Mouse (Mus musculus) MEL (cell line): Measurements from ENCODE around the gene Fanci. TPM values are rescaled to one million over a fixed set of nuclear protein-coding genes. Genes with fewer than 3 reads are reported as not detected.
A peak's percentile ranks its signal among the peaks of the same experiment; 100 is the strongest.

ENCODE experiments used
- DNase-seq: peaks from one replicate; pipeline ENCODE4 v3.0.0; 2011; ENCODE audit warnings: low read depth, low spot score
- H3K27ac ChIP-seq: 2 replicates; pipeline ENCODE4 v1.5.1; 2012; ENCODE audit warnings: low read depth, mild to moderate bottlenecking, control low read depth, low read length, moderate library complexity; ENCODE audit not compliant: control insufficient read depth
- H3K27me3 ChIP-seq, 2 experiments: fragments of 150-350 bp in 1 of 2; sonication (generic) in 1 of 2; 2 replicates each; pipeline ENCODE4 v1.6.1; 2012; ENCODE audit warnings: low read length in 2 of 2, mild to moderate bottlenecking in 2 of 2, improper control_type of control experiment in 1 of 2, moderate library complexity in 1 of 2; ENCODE audit not compliant: insufficient read depth in 2 of 2, control insufficient read depth in 1 of 2
- H3K36me3 ChIP-seq, 2 experiments: 2 replicates each; pipeline ENCODE4 v1.6.1; 2012 to 2014; ENCODE audit warnings: low read length in 2 of 2, improper control_type of control experiment in 1 of 2, inconsistent platforms in 1 of 2, mild to moderate bottlenecking in 1 of 2; ENCODE audit not compliant: insufficient read depth in 2 of 2, control insufficient read depth in 1 of 2
- H3K4me1 ChIP-seq, 2 experiments: fragments of 150-350 bp in 1 of 2; sonication (generic) in 1 of 2; 2 replicates each; pipeline ENCODE4 v1.6.1; 2012; ENCODE audit warnings: low read length in 2 of 2, improper control_type of control experiment in 1 of 2, mild to moderate bottlenecking in 1 of 2; ENCODE audit not compliant: insufficient read depth in 2 of 2, control insufficient read depth in 1 of 2
- H3K4me3 ChIP-seq, 2 experiments: fragments of 150-350 bp in 1 of 2; sonication (generic) in 1 of 2; 2 replicates each; pipeline ENCODE4 v1.5.1; 2012; ENCODE audit warnings: low read depth in 2 of 2, low read length in 2 of 2, mild to moderate bottlenecking in 2 of 2, moderate library complexity in 2 of 2, control low read depth in 1 of 2, improper control_type of control experiment in 1 of 2; ENCODE audit not compliant: control insufficient read depth in 1 of 2, insufficient read depth in 1 of 2
- H3K79me2 ChIP-seq: 2 replicates; pipeline ENCODE4 v1.6.1; 2012; ENCODE audit warnings: mild to moderate bottlenecking, low read length, moderate library complexity; ENCODE audit not compliant: control insufficient read depth, poor library complexity, insufficient read depth
- H3K9ac ChIP-seq: 2 replicates; pipeline ENCODE4 v1.6.1; 2012; ENCODE audit warnings: low read depth, mild to moderate bottlenecking, control low read depth, low read length, moderate library complexity; ENCODE audit not compliant: control insufficient read depth, poor library complexity, severe bottlenecking
- H3K9me3 ChIP-seq: fragments of 150-350 bp; sonication (generic); replicated peaks from 2 replicates; pipeline ENCODE4 v1.6.1; 2012; ENCODE audit warnings: mild to moderate bottlenecking, low read length, improper control_type of control experiment, moderate library complexity; ENCODE audit not compliant: insufficient read depth
- BHLHE40 ChIP-seq: IDR thresholded peaks from 2 replicates; pipeline ENCODE4 v1.6.1; 2012; ENCODE audit warnings: low read depth, mild to moderate bottlenecking, inconsistent platforms, low read length, improper control_type of control experiment, borderline replicate concordance
- CHD1 ChIP-seq: IDR thresholded peaks from 2 replicates; pipeline ENCODE4 v1.6.1; 2012; ENCODE audit warnings: low read depth, mild to moderate bottlenecking, inconsistent platforms, low read length, improper control_type of control experiment
- E2F4 ChIP-seq: IDR thresholded peaks from 2 replicates; pipeline ENCODE4 v1.6.1; 2011; ENCODE audit warnings: low read depth, low read length, improper control_type of control experiment, borderline replicate concordance
- ELF1 ChIP-seq: IDR thresholded peaks from 2 replicates; pipeline ENCODE4 v1.6.1; 2014; ENCODE audit warnings: low read depth, mild to moderate bottlenecking, inconsistent platforms, low read length, improper control_type of control experiment, moderate library complexity
- EP300 ChIP-seq, 2 experiments: IDR thresholded peaks; 2 replicates each; pipeline ENCODE4 v1.6.1; 2011; ENCODE audit warnings: improper control_type of control experiment in 2 of 2, low read length in 2 of 2, low read depth in 1 of 2, mild to moderate bottlenecking in 1 of 2
- GABPA ChIP-seq: IDR thresholded peaks from 2 replicates; pipeline ENCODE4 v1.6.1; 2012; ENCODE audit warnings: low read depth, mild to moderate bottlenecking, inconsistent platforms, low read length, improper control_type of control experiment, moderate library complexity
- GATA1 ChIP-seq: IDR thresholded peaks from 2 replicates; pipeline ENCODE4 v1.6.1; 2011; ENCODE audit warnings: low read depth, low read length, improper control_type of control experiment
- KAT2A ChIP-seq: conservative IDR thresholded peaks from 2 replicates; pipeline ENCODE4 v1.6.1; 2012; ENCODE audit warnings: low read depth, low read length, improper control_type of control experiment, inconsistent platforms
- MAX ChIP-seq: IDR thresholded peaks from 2 replicates; pipeline ENCODE4 v1.6.1; 2011; ENCODE audit warnings: low read length, improper control_type of control experiment
- MAZ ChIP-seq: IDR thresholded peaks from 2 replicates; pipeline ENCODE4 v1.6.1; 2012; ENCODE audit warnings: low read depth, mild to moderate bottlenecking, inconsistent platforms, low read length, improper control_type of control experiment
- MEF2A ChIP-seq: IDR thresholded peaks from 2 replicates; pipeline ENCODE4 v1.6.1; 2014; ENCODE audit warnings: low read depth, mild to moderate bottlenecking, inconsistent platforms, low read length, improper control_type of control experiment; ENCODE audit not compliant: poor library complexity, insufficient replicate concordance, severe bottlenecking; ENCODE audit errors: extremely low read depth
- MYB ChIP-seq: IDR thresholded peaks from 2 replicates; pipeline ENCODE4 v1.6.1; 2011; ENCODE audit warnings: mild to moderate bottlenecking, low read depth, low read length, improper control_type of control experiment
- MYC ChIP-seq: IDR thresholded peaks from 2 replicates; pipeline ENCODE4 v1.6.1; 2011; ENCODE audit warnings: low read depth, mild to moderate bottlenecking, low read length, improper control_type of control experiment, moderate library complexity
- NELFE ChIP-seq: IDR thresholded peaks from 2 replicates; pipeline ENCODE4 v1.6.1; 2011; ENCODE audit warnings: low read depth, low read length, improper control_type of control experiment
- NRF1 ChIP-seq: IDR thresholded peaks from 2 replicates; pipeline ENCODE4 v1.6.1; 2014; ENCODE audit warnings: low read depth, mild to moderate bottlenecking, inconsistent platforms, low read length, improper control_type of control experiment, moderate library complexity; ENCODE audit not compliant: poor library complexity, insufficient read depth, severe bottlenecking
- POLR2AphosphoS2 ChIP-seq: IDR thresholded peaks from 2 replicates; pipeline ENCODE4 v1.6.1; 2011; ENCODE audit warnings: low read length, improper control_type of control experiment
- POLR2AphosphoS5 ChIP-seq: IDR thresholded peaks from 2 replicates; pipeline ENCODE4 v1.6.1; 2012; ENCODE audit warnings: low read depth, borderline replicate concordance, mild to moderate bottlenecking, inconsistent platforms, low read length, moderate library complexity, mixed read lengths
- RAD21 ChIP-seq: IDR thresholded peaks from 2 replicates; pipeline ENCODE4 v1.6.1; 2011; ENCODE audit warnings: mild to moderate bottlenecking, low read depth, low read length, improper control_type of control experiment
- RCOR1 ChIP-seq: IDR thresholded peaks from 2 replicates; pipeline ENCODE4 v1.6.1; 2012; ENCODE audit warnings: low read depth, mild to moderate bottlenecking, inconsistent platforms, low read length, improper control_type of control experiment
- SIN3A ChIP-seq: IDR thresholded peaks from 2 replicates; pipeline ENCODE4 v1.6.1; 2012; ENCODE audit warnings: low read length, improper control_type of control experiment, inconsistent platforms
- SMC3 ChIP-seq: IDR thresholded peaks from 2 replicates; pipeline ENCODE4 v1.6.1; 2011; ENCODE audit warnings: low read depth, low read length, improper control_type of control experiment
- TAL1 ChIP-seq: IDR thresholded peaks from 2 replicates; pipeline ENCODE4 v1.6.1; 2012; ENCODE audit warnings: mild to moderate bottlenecking, inconsistent platforms, low read length, moderate library complexity, mixed read lengths
- TCF12 ChIP-seq: IDR thresholded peaks from 2 replicates; pipeline ENCODE4 v1.6.1; 2014; ENCODE audit warnings: low read depth, mild to moderate bottlenecking, inconsistent platforms, low read length, improper control_type of control experiment, moderate library complexity
- UBTF ChIP-seq: IDR thresholded peaks from 2 replicates; pipeline ENCODE4 v1.6.1; 2012; ENCODE audit warnings: low read depth, mild to moderate bottlenecking, inconsistent platforms, low read length, improper control_type of control experiment, moderate library complexity, borderline replicate concordance; ENCODE audit not compliant: insufficient read depth
- USF2 ChIP-seq, 2 experiments: IDR thresholded peaks; 2 replicates each; pipeline ENCODE4 v1.6.1; 2011 to 2012; ENCODE audit warnings: improper control_type of control experiment in 2 of 2, low read length in 2 of 2, borderline replicate concordance in 1 of 2, inconsistent platforms in 1 of 2, low read depth in 1 of 2, mild to moderate bottlenecking in 1 of 2; ENCODE audit not compliant: insufficient read depth in 1 of 2
- polyA plus RNA-seq, 2 experiments: library from polyadenylated mRNA; stranded (reverse) in 1 of 2; unstranded in 1 of 2; fragments of >175 nt in 1 of 2; fragments of >200 nt in 1 of 2; gene quantifications; 2 replicates each; pipeline versions ENCODE4 v1.2.1 to v1.2.4; 2012; ENCODE audit warnings: low replicate concordance in 2 of 2, low read depth in 1 of 2; ENCODE audit not compliant: insufficient read length in 2 of 2, insufficient read depth in 1 of 2, missing spikeins in 1 of 2
- total RNA-seq: library from RNA; depleted of rRNA; stranded (reverse); fragments of 300-350 nt; gene quantifications from 2 replicates; pipeline ENCODE4 v1.2.3, GENCODE M21; 2012

Fanci gene
- total and polyA plus RNA-seq, 3 experiments, result 8.4 to 9.0 TPM; not detected in 1

DNA sequence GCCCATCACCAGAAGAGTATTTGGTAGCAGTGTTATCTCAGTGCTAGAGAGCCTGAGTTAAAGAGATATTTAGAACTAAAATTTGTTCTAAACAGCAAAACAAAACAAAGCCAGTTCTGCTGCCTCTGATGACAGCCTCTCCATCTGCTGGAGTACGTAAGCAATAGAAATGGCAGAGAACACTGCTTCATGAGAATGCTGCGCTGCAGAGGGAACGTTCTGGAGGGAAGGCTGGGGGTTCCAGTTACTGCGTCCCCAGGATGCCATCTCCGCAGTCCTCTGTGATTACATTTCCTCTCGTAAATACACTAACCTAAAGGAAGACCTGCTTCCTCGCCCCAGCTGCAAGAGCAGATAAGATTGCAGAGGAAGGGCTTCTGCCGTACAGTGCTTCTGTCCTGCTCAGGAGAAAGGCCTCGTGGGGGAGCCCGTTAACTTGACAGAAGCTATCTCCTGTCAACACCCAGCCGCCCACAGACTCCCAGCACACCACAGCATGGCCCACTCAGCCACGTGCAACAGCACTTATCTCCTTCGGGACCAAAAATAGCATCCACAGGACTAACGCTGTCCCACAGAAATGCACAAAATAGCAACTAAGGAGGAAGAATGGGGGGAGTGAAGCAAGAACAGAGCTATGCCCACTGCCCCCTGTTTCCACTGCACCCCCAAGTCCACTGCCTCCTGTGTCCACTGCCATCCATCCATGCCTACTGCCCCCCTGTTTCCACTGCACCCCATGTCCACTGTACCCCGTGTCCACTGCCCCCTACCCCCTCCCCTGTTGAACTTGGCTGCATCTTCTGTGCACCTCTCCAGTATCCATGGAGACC is 33.2 kb upstream of the Fanci start (continued):
- peak; percentile 70 for TF ChIP-seq ELF1
- no peak for TF ChIP-seq RAD21
- peak; percentile 97 for TF ChIP-seq MAX
- peak; percentile 100 for TF ChIP-seq BHLHE40
- peak; percentile 100 for TF ChIP-seq TAL1
- TF ChIP-seq MAZ, result peak; percentile 91
- TF ChIP-seq MYC, result peak; percentile 99
- TF ChIP-seq POLR2AphosphoS2, result no peak
- peak; percentile 100 for TF ChIP-seq MEF2A
- peak; percentile 99 for TF ChIP-seq RCOR1

GRCm38 (mm10) chr7:79359183-79359435 is 32.6 kb upstream of the Fanci start:
- DNase-seq, result peak; percentile 34
- TF ChIP-seq TCF12 (no peak), GATA1 (no peak), EP300 (IDR thresholded peaks at IDR 0.05; ENCODE audit: low read depth in 1 of 2, low read length in 2 of 2) (no peak), POLR2AphosphoS2 (no peak), NELFE (no peak), GABPA (no peak), SIN3A (no peak), SMC3 (no peak), USF2 (IDR thresholded peaks at IDR 0.05; ENCODE audit: borderline replicate concordance in 1 of 2, insufficient read depth in 1 of 2, low read depth in 1 of 2, low read length in 2 of 2) (no peak)
- Histone ChIP-seq H3K36me3 (peaks cover 0 to 31% of the 10 kb centered on the region in 2 experiments; a peak in 2 of 4 replicates), H3K79me2 (no peaks in the 10 kb centered on the region), H3K9me3 (no peaks in the 10 kb centered on the region), H3K27ac (peak overlapping the region; percentile 25), H3K4me1 (peaks cover 8 to 41% of the 10 kb centered on the region in 2 experiments), H3K9ac (no peak overlapping the region), H3K4me3 (no peak overlapping the region), H3K27me3 (no peaks in the 10 kb centered on the region)

- TF ChIP-seq KAT2A (no peak), POLR2AphosphoS5 (no peak), NRF1 (no peak), GABPA (no peak), MYB (no peak), CHD1 (no peak), TAL1 (no peak), MAZ (no peak), UBTF (no peak), E2F4 (no peak)
- peaks cover 0 to 34% of the 10 kb centered on the region in 2 experiments; a peak in 2 of 4 replicates for H3K36me3 ChIP-seq
- peaks cover 8 to 43% of the 10 kb centered on the region in 2 experiments for H3K4me1 ChIP-seq
These were observed 31.7 kb upstream of the Fanci start for GRCm38 (mm10) chr7:79360056-79360455.

More at GRCm38 (mm10) chr7:79360056-79360455, 31.7 kb upstream of the Fanci start:
- H3K4me3 ChIP-seq, result no peak overlapping the region
- H3K9me3 ChIP-seq, result no peaks in the 10 kb centered on the region
- H3K79me2 ChIP-seq, result no peaks in the 10 kb centered on the region
- no peak overlapping the region for H3K9ac ChIP-seq
- H3K27ac ChIP-seq, result no peak overlapping the region
- no peak for DNase-seq
- no peaks in the 10 kb centered on the region for H3K27me3 ChIP-seq
